Mouse (Mus musculus) embryonic facial prominence, embryonic 10.5 days (tissue): ENCODE results near the gene Nudt6. TPM values are rescaled to one million over a fixed set of nuclear protein-coding genes. Genes with fewer than 3 reads are reported as not detected.

ENCODE experiments used
- DNase-seq: peaks from one replicate; pipeline ENCODE4 v3.0.0-alpha.2; 2017; ENCODE audit warnings: low spot score
- H3K27ac ChIP-seq: fragments of 300-500 bp; sonication (generic); replicated peaks from 2 replicates; pipeline ENCODE4 v1.5.1; 2016; ENCODE audit warnings: mild to moderate bottlenecking
- H3K27me3 ChIP-seq: fragments of 300-500 bp; sonication (generic); replicated peaks from 2 replicates; pipeline ENCODE4 v1.6.1; 2016; ENCODE audit warnings: low read depth, mild to moderate bottlenecking; ENCODE audit not compliant: poor library complexity, severe bottlenecking
- H3K36me3 ChIP-seq: fragments of 300-500 bp; sonication (generic); replicated peaks from 2 replicates; pipeline ENCODE4 v1.6.1; 2016; ENCODE audit warnings: mild to moderate bottlenecking, moderate library complexity
- H3K4me1 ChIP-seq: fragments of 300-500 bp; sonication (generic); 2 replicates; pipeline ENCODE4 v1.6.1; 2016
- H3K4me3 ChIP-seq: fragments of 300-500 bp; sonication (generic); 2 replicates; pipeline ENCODE4 v1.5.1; 2016; ENCODE audit warnings: mild to moderate bottlenecking, moderate library complexity
- H3K9me3 ChIP-seq: fragments of 300-500 bp; sonication (generic); 2 replicates; pipeline ENCODE4 v1.6.1; 2016; ENCODE audit warnings: mild to moderate bottlenecking
- WGBS: fragments of 180-500 bp; shearing (Covaris S2); methylation state at CpG from one replicate; pipeline ENCODE4 v1.1.7; 2016; 5-methylcytosine and 5-hydroxymethylcytosine counted together
- polyA plus RNA-seq: library from polyadenylated mRNA; unstranded; fragments of >200 nt; fragmentation: Nextera tagmentation; extraction: Ambion mirVana; gene quantifications from 2 replicates; pipeline ENCODE4 v1.2.1, GENCODE M21; 2016

Nudt6 gene
- polyA plus RNA-seq, 1 experiment from 2014 or later = 4.2 TPM

- no peaks in the 10 kb centered on the region for H3K9me3 ChIP-seq
- no peak overlapping the region for H3K27ac ChIP-seq
- H3K36me3 ChIP-seq = no peaks in the 10 kb centered on the region
- H3K4me1 ChIP-seq = peaks cover 7% of the 10 kb centered on the region
- 56% methylated on average over 14 of the region's 14 CpGs for WGBS
- peak; percentile 79 for DNase-seq
- H3K27me3 ChIP-seq = no peaks in the 10 kb centered on the region
- H3K4me3 ChIP-seq = no peak overlapping the region
These were observed 5.5 kb downstream of the Nudt6 start for GRCm38 (mm10) chr3:37414413-37414960.

GRCm38 (mm10) chr3:37413446-37413845, 6.6 kb downstream of the Nudt6 start:
- no peak for DNase-seq
- H3K27ac ChIP-seq = no peak overlapping the region
- 93% methylated on average over 3 of the region's 3 CpGs for WGBS

GRCm38 (mm10) chr3:37407598-37407997, 12.4 kb downstream of the Nudt6 start:
- no peak for DNase-seq
- Histone ChIP-seq H3K27ac (no peak overlapping the region), H3K36me3 (no peaks in the 10 kb centered on the region), H3K4me3 (no peak overlapping the region), H3K9me3 (no peaks in the 10 kb centered on the region), H3K4me1 (no peaks in the 10 kb centered on the region), H3K27me3 (no peaks in the 10 kb centered on the region)

More at GRCm38 (mm10) chr3:37413446-37413845, 6.6 kb downstream of the Nudt6 start:
- Histone ChIP-seq H3K9me3 (no peaks in the 10 kb centered on the region), H3K36me3 (no peaks in the 10 kb centered on the region), H3K4me3 (no peak overlapping the region), H3K4me1 (peaks cover 2% of the 10 kb centered on the region), H3K27me3 (no peaks in the 10 kb centered on the region)

- Histone ChIP-seq H3K9me3 (no peaks in the 10 kb centered on the region), H3K36me3 (no peaks in the 10 kb centered on the region), H3K27me3 (no peaks in the 10 kb centered on the region), H3K4me1 (peaks cover 8% of the 10 kb centered on the region), H3K27ac (peak overlapping the region; percentile 26), H3K4me3 (no peak overlapping the region)
- peak; percentile 52 for DNase-seq
- WGBS = 66% methylated on average over 11 of the region's 11 CpGs
These were observed 18.0 kb downstream of the Nudt6 start for GRCm38 (mm10) chr3:37401729-37402610.

GRCm38 (mm10) chr3:37398661-37399395, 21.2 kb downstream of the Nudt6 start:
- H3K36me3 ChIP-seq = no peaks in the 10 kb centered on the region
- H3K4me3 ChIP-seq = no peak overlapping the region
- H3K27ac ChIP-seq = no peak overlapping the region
- DNase-seq = no peak
- 90% methylated on average over 7 of the region's 7 CpGs for WGBS
- H3K27me3 ChIP-seq = no peaks in the 10 kb centered on the region
- peaks cover 8% of the 10 kb centered on the region for H3K4me1 ChIP-seq
- H3K9me3 ChIP-seq = no peaks in the 10 kb centered on the region

- no peaks in the 10 kb centered on the region for H3K9me3 ChIP-seq
- H3K27ac ChIP-seq = no peak overlapping the region
- H3K36me3 ChIP-seq = no peaks in the 10 kb centered on the region
- H3K4me3 ChIP-seq = no peak overlapping the region
- no peak for DNase-seq
- H3K27me3 ChIP-seq = no peaks in the 10 kb centered on the region
- 80% methylated on average over 3 of the region's 3 CpGs for WGBS
- peaks cover 8% of the 10 kb centered on the region for H3K4me1 ChIP-seq
These were observed 22.4 kb downstream of the Nudt6 start for GRCm38 (mm10) chr3:37397646-37398045.

GRCm38 (mm10) chr3:37396930-37397608, 22.9 kb downstream of the Nudt6 start:
- Histone ChIP-seq H3K36me3 (no peaks in the 10 kb centered on the region), H3K9me3 (no peaks in the 10 kb centered on the region), H3K4me1 (peaks cover 5% of the 10 kb centered on the region), H3K4me3 (no peak overlapping the region), H3K27ac (no peak overlapping the region), H3K27me3 (no peaks in the 10 kb centered on the region)
- no peak for DNase-seq
- 90% methylated on average over 5 of the region's 5 CpGs for WGBS

GRCm38 (mm10) chr3:37387310-37387709, 32.7 kb downstream of the Nudt6 start:
- Histone ChIP-seq H3K27me3 (no peaks in the 10 kb centered on the region), H3K4me3 (no peak overlapping the region), H3K4me1 (peaks cover 8% of the 10 kb centered on the region; the same call in 1 of the 2 replicates), H3K27ac (no peak overlapping the region), H3K36me3 (no peaks in the 10 kb centered on the region), H3K9me3 (peaks cover 8% of the 10 kb centered on the region)
- 91% methylated on average over 6 of the region's 6 CpGs for WGBS
- no peak for DNase-seq

GRCm38 (mm10) chr3:37383096-37383765, 36.8 kb downstream of the Nudt6 start:
- H3K36me3 ChIP-seq = no peaks in the 10 kb centered on the region
- WGBS = 70% methylated on average over 6 of the region's 6 CpGs
- H3K27ac ChIP-seq = peak overlapping the region; percentile 54; the same call in 1 of the 2 replicates
- DNase-seq = peak; percentile 15
- no peaks in the 10 kb centered on the region for H3K9me3 ChIP-seq
- H3K4me3 ChIP-seq = no peak overlapping the region
- H3K27me3 ChIP-seq = no peaks in the 10 kb centered on the region
- H3K4me1 ChIP-seq = peaks cover 8% of the 10 kb centered on the region; the same call in 1 of the 2 replicates

GRCm38 (mm10) chr3:37381457-37381856, 38.6 kb downstream of the Nudt6 start:
- 70% methylated on average over 6 of the region's 6 CpGs for WGBS
- DNase-seq = no peak
- Histone ChIP-seq H3K27ac (no peak overlapping the region), H3K36me3 (no peaks in the 10 kb centered on the region), H3K4me3 (no peak overlapping the region), H3K27me3 (no peaks in the 10 kb centered on the region), H3K9me3 (no peaks in the 10 kb centered on the region), H3K4me1 (peaks cover 13% of the 10 kb centered on the region)

- Histone ChIP-seq H3K27ac (no peak overlapping the region), H3K9me3 (no peaks in the 10 kb centered on the region), H3K4me3 (no peak overlapping the region), H3K27me3 (no peaks in the 10 kb centered on the region), H3K36me3 (no peaks in the 10 kb centered on the region), H3K4me1 (peaks cover 13% of the 10 kb centered on the region)
- DNase-seq = no peak
- 74% methylated on average over 18 of the region's 18 CpGs for WGBS
These were observed 39.8 kb downstream of the Nudt6 start for GRCm38 (mm10) chr3:37379930-37380881.
